Mouse (Mus musculus): ENCODE results near the gene Olfr1509. TPM values are rescaled to one million over a fixed set of nuclear protein-coding genes. Genes with fewer than 3 reads are reported as not detected.
"Not testable (repeated sequence)": the region's sequence is repeated elsewhere in the genome, so short reads cannot be mapped to it uniquely, and the experiment has no call there.

Olfr1509 gene
- not detected in 2 replicates for polyA plus RNA-seq (2015; fragmentation: Nextera tagmentation; extraction: Ambion mirVana)

DNA sequence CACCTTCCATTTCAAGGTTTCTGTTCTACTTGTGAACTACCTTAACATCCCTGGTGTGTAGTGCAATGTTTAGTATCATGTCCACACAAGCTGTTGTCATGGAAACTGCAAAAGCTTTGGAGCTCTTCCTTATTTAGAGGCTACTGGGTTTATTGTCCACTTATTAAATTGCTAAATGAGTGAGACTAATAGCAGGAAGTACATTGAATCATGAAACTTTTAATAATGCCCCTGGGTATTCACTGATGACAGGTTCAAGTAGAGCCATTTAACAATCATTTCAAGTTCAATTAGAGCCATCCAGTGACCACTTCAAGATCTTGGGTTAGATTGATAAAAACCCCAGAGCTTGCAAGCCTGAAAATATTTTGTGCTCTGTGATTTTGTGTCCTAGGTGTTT lies at the start of gene Olfr1509:
Gene Olfr1509 (plus strand): TSS at position 301 of the 400 bp plus-strand sequence.
- Histone ChIP-seq H3K27ac (replicated peaks) (no peak within 1 kb of the TSS), H3K4me2 (no peak within 1 kb of the TSS), H3K4me1 (replicated peaks) (no peaks in the 10 kb centered on the region), H3K9ac (no peak within 1 kb of the TSS), H3K4me3 (no peak within 1 kb of the TSS), H3K9me3 (no peaks in the 10 kb centered on the region), H3K36me3 (no peaks in the 10 kb centered on the region), H3K27me3 (no peaks in the 10 kb centered on the region)
- no peak for ATAC-seq (ENCODE audit: low FRiP score, low read depth)

DNA sequence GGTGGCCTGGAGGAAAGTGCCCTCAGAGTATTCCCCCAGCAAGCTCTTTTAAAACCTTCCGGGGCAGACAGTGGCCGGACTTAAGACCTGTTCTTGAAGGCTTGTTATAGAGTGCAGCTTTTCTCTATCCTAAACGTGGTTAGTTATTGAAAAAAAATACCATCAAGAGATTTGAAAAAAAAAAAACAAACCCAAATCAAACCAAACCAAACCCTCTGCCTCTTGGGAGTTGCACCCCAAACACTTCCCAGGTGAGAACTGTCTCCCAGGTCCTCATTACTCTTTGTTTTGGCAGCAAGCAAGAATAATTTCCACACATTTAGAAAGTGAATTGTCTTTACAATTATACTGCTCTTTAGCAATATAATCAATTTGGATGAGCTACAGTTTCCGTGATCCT lies 45.5 kb upstream of the Olfr1509 start, which contains the start of gene Olfr1511:
Gene Olfr1511 (minus strand): TSS at position 101 of the 400 bp plus-strand sequence.
- no peaks in the 10 kb centered on the region for H3K36me3 ChIP-seq
- 89% methylated on average over 4 of the region's 4 CpGs for WGBS
- ATAC-seq (ENCODE audit: low FRiP score, low read depth), result no peak
- no peaks in the 10 kb centered on the region for H3K27me3 ChIP-seq
- no peak within 1 kb of the TSS for H3K4me2 ChIP-seq
- H3K4me1 ChIP-seq (replicated peaks), result no peaks in the 10 kb centered on the region
- H3K4me3 ChIP-seq, result no peak within 1 kb of the TSS
- H3K9ac ChIP-seq, result no peak within 1 kb of the TSS
- H3K9me3 ChIP-seq, result no peaks in the 10 kb centered on the region
- H3K27ac ChIP-seq (replicated peaks), result no peak within 1 kb of the TSS

DNA sequence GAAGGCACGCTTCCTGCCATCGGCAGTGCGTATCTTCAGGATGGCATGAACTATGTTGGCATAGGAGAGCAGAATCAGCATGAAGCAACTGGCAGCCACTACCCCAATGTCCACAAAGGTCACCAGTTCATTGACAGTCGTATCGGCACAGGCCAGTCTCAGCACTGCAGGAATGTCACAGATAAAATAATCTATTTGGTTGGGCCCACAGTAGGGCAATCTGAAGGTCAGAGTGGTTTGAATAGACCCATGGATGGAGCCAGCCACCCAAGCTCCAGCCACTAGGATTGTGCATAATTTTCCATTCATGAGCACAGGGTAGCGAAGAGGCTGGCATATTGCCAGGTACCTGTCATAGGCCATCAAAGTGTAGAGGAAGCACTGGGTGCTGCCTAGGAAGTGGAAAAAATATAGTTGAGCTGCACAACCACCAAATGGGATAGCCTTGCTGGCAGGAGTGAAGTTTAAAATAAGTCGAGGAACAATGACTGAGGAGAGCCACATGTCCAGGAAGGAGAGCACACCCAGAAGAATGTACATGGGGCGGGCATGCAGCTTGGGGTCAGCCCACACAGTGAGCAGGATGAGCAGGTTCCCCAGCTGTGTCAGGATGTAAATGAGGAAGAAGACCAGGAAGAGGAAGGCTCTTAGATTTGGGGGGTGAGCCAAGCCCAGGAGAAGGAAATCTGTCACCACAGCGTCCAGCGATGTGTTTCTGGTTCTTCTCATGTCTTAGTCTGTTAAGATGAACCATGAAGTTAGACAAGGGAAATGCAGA lies 32.5 kb upstream of the Olfr1509 start:
- H3K4me2 ChIP-seq; ATAC-seq (ENCODE audit: low FRiP score, low read depth); H3K27me3 ChIP-seq; H3K4me3 ChIP-seq; H3K36me3 ChIP-seq; H3K9me3 ChIP-seq; H3K9ac ChIP-seq; H3K27ac ChIP-seq (replicated peaks); H3K4me1 ChIP-seq (replicated peaks): not testable (repeated sequence)
- WGBS, result 81% methylated on average over 7 of the region's 10 CpGs

DNA sequence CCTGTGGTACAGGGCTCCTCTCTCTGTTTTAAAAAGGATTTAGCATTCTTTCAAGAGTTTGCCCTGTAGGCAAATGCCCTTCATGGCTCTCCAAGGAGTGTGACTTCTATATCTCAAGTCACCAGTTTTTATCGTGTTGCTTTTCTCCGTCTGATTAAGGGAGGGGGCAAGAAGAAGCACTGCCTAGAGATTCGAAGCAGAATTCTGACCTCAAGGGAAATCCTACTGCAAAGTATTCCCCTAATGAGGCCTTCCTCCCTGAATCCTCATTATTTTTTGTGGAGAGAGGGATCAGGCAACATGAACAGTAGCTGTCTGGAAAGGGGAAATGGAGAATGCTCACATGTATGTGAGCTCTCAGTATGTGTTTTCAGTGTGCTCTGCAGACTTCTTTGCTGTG lies 28.5 kb upstream of the Olfr1509 start, which contains the start of gene Olfr1510:
Gene Olfr1510 (minus strand): TSS at position 101 of the 400 bp plus-strand sequence.
- H3K27ac ChIP-seq (replicated peaks), result no peak within 1 kb of the TSS
- no peaks in the 10 kb centered on the region for H3K36me3 ChIP-seq
- no peaks in the 10 kb centered on the region for H3K9me3 ChIP-seq
- no peak for ATAC-seq (ENCODE audit: low FRiP score, low read depth)
- H3K9ac ChIP-seq, result no peak within 1 kb of the TSS
- H3K27me3 ChIP-seq, result no peaks in the 10 kb centered on the region
- 92% methylated on average over 3 of the region's 3 CpGs for WGBS
- no peak within 1 kb of the TSS for H3K4me3 ChIP-seq
- H3K4me1 ChIP-seq (replicated peaks), result no peaks in the 10 kb centered on the region
- H3K4me2 ChIP-seq, result no peak within 1 kb of the TSS

DNA sequence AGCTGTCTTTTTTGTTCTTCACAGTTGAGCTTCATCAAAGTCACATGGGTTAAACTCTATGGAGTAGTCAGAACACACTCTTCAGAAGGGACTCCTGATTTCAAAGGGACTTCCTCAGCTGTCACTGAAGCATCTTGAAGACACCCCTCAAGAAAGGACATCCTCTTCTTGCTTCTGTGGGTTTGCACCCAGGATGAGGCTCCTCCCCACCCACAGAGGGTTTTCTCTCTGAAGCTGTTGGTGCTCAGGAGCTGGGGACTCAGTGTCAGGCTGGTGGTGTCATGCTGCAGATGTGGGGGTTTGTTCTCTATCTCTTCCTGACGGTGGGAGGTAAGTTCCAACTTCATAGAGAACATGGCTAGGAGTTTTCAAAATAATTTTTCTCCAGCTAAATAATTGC lies 15.1 kb upstream of the Olfr1509 start:
- Histone ChIP-seq H3K36me3 (no peaks in the 10 kb centered on the region), H3K4me1 (replicated peaks) (no peaks in the 10 kb centered on the region), H3K4me3 (no peak overlapping the region), H3K9me3 (no peaks in the 10 kb centered on the region), H3K27me3 (no peaks in the 10 kb centered on the region), H3K4me2 (no peak overlapping the region), H3K27ac (replicated peaks) (no peak overlapping the region), H3K9ac (no peak overlapping the region)
- ATAC-seq (ENCODE audit: low FRiP score, low read depth), result no peak
- 79% methylated on average over 1 of the region's 1 CpGs for WGBS

DNA sequence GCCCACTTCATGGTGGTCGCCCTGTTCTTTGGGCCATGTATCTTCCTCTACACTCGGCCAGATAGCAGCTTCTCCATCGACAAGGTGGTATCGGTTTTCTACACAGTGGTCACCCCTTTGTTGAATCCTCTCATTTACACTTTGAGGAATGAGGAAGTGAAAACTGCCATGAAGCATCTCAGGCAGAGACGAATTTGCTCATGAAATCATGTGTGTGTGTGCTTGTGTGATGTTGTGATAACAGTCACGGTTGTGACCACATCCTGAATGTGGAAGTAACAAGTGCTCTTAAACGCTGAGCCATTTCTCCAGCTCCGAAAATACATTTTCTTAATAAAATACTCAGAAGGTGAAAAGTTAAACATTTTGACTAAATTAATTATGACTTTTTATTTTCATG lies 8.3 kb downstream of the Olfr1509 start:
- no peak overlapping the region for H3K4me2 ChIP-seq
- H3K9me3 ChIP-seq, result no peaks in the 10 kb centered on the region
- H3K27ac ChIP-seq (replicated peaks), result no peak overlapping the region
- WGBS, result 94% methylated on average over 8 of the region's 8 CpGs
- H3K4me3 ChIP-seq, result no peak overlapping the region
- no peaks in the 10 kb centered on the region for H3K36me3 ChIP-seq
- no peaks in the 10 kb centered on the region for H3K27me3 ChIP-seq
- H3K4me1 ChIP-seq (replicated peaks), result no peaks in the 10 kb centered on the region
- no peak for ATAC-seq (ENCODE audit: low FRiP score, low read depth)
- no peak overlapping the region for H3K9ac ChIP-seq

DNA sequence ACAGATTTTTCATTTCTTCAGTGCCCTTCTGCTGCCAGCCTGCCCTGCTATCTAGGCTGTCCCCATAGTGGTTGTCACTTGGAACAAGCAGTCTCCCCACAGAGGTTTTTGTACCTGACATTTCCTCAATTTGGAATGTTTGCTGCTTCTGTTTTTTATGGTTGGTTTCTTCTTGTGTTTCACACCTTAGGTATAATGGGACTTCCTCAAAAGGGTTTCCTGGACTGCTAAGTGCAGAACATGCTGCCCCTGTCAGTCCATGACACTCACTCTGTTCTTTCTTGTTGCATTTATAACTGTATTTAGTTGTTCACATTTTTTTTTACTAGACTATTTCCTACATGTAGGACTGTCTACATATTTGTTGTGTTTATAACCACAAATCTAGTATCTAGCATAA lies 19.1 kb downstream of the Olfr1509 start:
- no peaks in the 10 kb centered on the region for H3K27me3 ChIP-seq
- no peaks in the 10 kb centered on the region for H3K36me3 ChIP-seq
- H3K4me3 ChIP-seq, result no peak overlapping the region
- H3K9ac ChIP-seq, result no peak overlapping the region
- H3K4me2 ChIP-seq, result no peak overlapping the region
- no peak overlapping the region for H3K27ac ChIP-seq (replicated peaks)
- no peaks in the 10 kb centered on the region for H3K4me1 ChIP-seq (replicated peaks)
- no peaks in the 10 kb centered on the region for H3K9me3 ChIP-seq
- no peak for ATAC-seq (ENCODE audit: low FRiP score, low read depth)

DNA sequence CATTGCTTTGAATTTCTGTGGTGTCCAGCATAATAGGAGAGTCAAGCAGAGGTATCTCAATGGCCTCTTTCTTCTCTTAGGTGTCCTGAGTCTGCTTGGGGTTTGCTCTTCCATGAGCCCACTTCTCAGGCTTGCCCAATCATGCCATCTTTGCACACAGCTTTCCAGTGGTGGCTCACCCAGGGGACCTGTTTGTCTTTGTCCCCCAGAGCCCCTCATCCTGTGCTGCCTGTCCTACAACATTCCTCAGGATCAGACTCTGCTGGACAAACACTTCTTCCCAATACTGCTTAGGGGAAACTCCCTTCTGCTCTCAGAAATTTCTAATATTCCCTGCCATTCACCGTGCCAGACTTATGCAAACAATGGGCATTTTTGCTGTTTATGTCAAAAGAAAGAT lies 22.9 kb downstream of the Olfr1509 start:
- no peak overlapping the region for H3K27ac ChIP-seq (replicated peaks)
- ATAC-seq (ENCODE audit: low FRiP score, low read depth), result no peak
- no peak overlapping the region for H3K9ac ChIP-seq
- H3K4me1 ChIP-seq (replicated peaks), result no peaks in the 10 kb centered on the region
- H3K36me3 ChIP-seq, result no peaks in the 10 kb centered on the region
- H3K4me3 ChIP-seq, result no peak overlapping the region
- no peaks in the 10 kb centered on the region for H3K9me3 ChIP-seq
- WGBS, result 91% methylated on average over 1 of the region's 1 CpGs
- no peaks in the 10 kb centered on the region for H3K27me3 ChIP-seq
- H3K4me2 ChIP-seq, result no peak overlapping the region

DNA sequence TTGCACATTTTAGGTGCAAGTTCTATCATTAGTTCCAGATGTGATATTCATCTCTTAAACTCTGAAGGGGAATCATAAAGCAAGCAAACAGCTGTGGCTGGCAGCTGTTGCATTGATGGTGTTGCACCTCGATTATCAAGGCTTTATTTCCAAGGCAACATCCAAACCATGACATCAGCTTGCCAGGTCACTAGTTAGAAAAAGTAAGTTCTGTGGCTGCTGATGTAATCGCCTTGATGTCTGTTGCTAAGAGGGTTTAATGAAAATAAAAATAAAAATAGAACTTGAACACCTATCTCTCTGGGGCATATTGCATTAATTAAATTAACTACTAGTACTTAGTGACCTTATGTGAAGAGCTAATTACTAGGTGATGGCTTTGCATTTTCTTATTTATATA lies 24.6 kb downstream of the Olfr1509 start, which contains the start of gene Olfr1508:
Gene Olfr1508 (minus strand): TSS at position 101 of the 400 bp plus-strand sequence.
- 74% methylated on average over 2 of the region's 2 CpGs for WGBS
- Histone ChIP-seq H3K4me3 (no peak within 1 kb of the TSS), H3K9me3 (no peaks in the 10 kb centered on the region), H3K4me2 (no peak within 1 kb of the TSS), H3K27ac (replicated peaks) (no peak within 1 kb of the TSS), H3K36me3 (no peaks in the 10 kb centered on the region), H3K9ac (no peak within 1 kb of the TSS), H3K27me3 (no peaks in the 10 kb centered on the region), H3K4me1 (replicated peaks) (no peaks in the 10 kb centered on the region)
- ATAC-seq (ENCODE audit: low FRiP score, low read depth), result no peak

DNA sequence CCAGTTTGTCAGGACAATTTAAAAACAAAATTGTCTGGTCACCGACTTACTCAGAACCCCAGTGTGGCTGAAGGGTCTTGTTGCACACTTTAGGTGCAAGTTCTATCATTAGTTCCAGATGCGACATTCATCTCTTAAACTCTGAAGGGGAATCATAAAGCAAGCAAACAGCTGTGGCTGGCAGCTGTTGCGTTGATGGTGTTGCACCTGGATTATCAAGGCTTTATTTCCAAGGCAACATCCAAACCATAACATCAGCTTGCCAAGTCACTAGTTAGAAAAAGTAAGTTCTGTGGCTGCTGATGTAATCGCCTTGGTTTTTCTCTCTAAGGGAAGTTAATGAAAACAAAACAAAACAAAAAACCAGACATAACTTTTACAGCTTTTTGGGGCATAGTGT lies 52.7 kb downstream of the Olfr1509 start, which contains the start of gene Olfr1507:
Gene Olfr1507 (minus strand): TSS at position 234 of the 400 bp plus-strand sequence.
- Histone ChIP-seq H3K27ac (replicated peaks) (no peak within 1 kb of the TSS), H3K9ac (no peak within 1 kb of the TSS), H3K4me1 (replicated peaks) (no peaks in the 10 kb centered on the region), H3K4me3 (no peak within 1 kb of the TSS), H3K36me3 (no peaks in the 10 kb centered on the region), H3K9me3 (no peaks in the 10 kb centered on the region), H3K27me3 (no peaks in the 10 kb centered on the region), H3K4me2 (no peak within 1 kb of the TSS)
- WGBS, result 89% methylated on average over 4 of the region's 4 CpGs
- no peak for ATAC-seq (ENCODE audit: low FRiP score, low read depth)
